Mouse (Mus musculus) bone marrow macrophage, adult 2 months (primary cell): Measurements from ENCODE around the gene Cphx3. TPM values are rescaled to one million over a fixed set of nuclear protein-coding genes. Genes with fewer than 3 reads are reported as not detected.
"Not testable (repeated sequence)": the region's sequence is repeated elsewhere in the genome, so short reads cannot be mapped to it uniquely, and the experiment has no call there.

Experiments
- H3K27ac ChIP-seq: 2 replicates; pipeline ENCODE4 v1.5.1; 2012; ENCODE audit warnings: low read depth, low read length; ENCODE audit not compliant: insufficient read depth
- H3K4me1 ChIP-seq: 2 replicates; pipeline ENCODE4 v1.6.1; 2012; ENCODE audit warnings: low read length; ENCODE audit not compliant: control insufficient read depth, insufficient read depth
- H3K4me3 ChIP-seq: 2 replicates; pipeline ENCODE4 v1.5.1; 2012; ENCODE audit warnings: mild to moderate bottlenecking, low read length, moderate library complexity; ENCODE audit not compliant: insufficient read depth
- polyA plus RNA-seq: library from polyadenylated mRNA; stranded (reverse); fragments of >200 nt; gene quantifications from 2 replicates; pipeline ENCODE4 v1.2.4, GENCODE M21; 2012; ENCODE audit not compliant: missing spikeins, insufficient read depth, insufficient read length

The Cphx3 gene
- not detected in 2 replicates for polyA plus RNA-seq

DNA sequence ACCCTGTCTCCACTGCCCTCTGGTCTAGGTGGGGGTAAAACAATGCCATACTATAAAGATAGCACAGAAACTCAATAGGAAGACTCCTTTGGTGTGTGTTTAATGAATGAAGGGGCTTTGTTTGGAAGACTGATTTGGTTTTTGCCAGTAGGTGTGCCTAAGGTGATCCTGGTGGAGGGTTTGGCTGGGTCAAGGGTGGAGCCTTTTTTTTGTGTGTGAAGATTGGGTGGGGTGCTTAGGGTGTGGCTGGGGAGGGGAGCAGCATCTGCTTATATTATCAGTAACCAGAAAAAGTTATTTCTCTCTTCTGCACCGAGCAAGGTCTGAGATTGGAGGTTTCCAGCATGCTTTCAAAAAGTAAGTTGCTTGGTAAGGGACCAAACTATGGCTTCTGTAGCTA lies at the start of gene Cphx3:
Gene Cphx3, plus strand, starts transcription at position 301 of the 400 bp plus-strand sequence.
- H3K4me3 ChIP-seq, H3K27ac ChIP-seq, H3K4me1 ChIP-seq: not testable (repeated sequence)

GRCm38 (mm10) chr14:26034364-26034763 lies 47.7 kb upstream of the Cphx3 start:
- H3K4me3 ChIP-seq, H3K4me1 ChIP-seq, H3K27ac ChIP-seq: not testable (repeated sequence)

- H3K27ac ChIP-seq, H3K4me1 ChIP-seq, H3K4me3 ChIP-seq: not testable (repeated sequence)
Measured at GRCm38 (mm10) chr14:26035439-26035838, 46.7 kb upstream of the Cphx3 start.

- not testable (repeated sequence) for H3K4me3 ChIP-seq, H3K27ac ChIP-seq, H3K4me1 ChIP-seq
Measured at GRCm38 (mm10) chr14:26042611-26043010, 39.5 kb upstream of the Cphx3 start, which contains the start of gene Gm9780. Gene Gm9780, minus strand, starts transcription at chr14:26042711.

- H3K4me3 ChIP-seq, H3K4me1 ChIP-seq, H3K27ac ChIP-seq: not testable (repeated sequence)
Measured at GRCm38 (mm10) chr14:26045007-26045406, 37.1 kb upstream of the Cphx3 start.

- not testable (repeated sequence) for H3K27ac ChIP-seq, H3K4me1 ChIP-seq, H3K4me3 ChIP-seq
Measured at GRCm38 (mm10) chr14:26047026-26047425, 35.1 kb upstream of the Cphx3 start.

GRCm38 (mm10) chr14:26048767-26049166 lies 33.3 kb upstream of the Cphx3 start:
- H3K4me3 ChIP-seq, H3K27ac ChIP-seq, H3K4me1 ChIP-seq: not testable (repeated sequence)

DNA sequence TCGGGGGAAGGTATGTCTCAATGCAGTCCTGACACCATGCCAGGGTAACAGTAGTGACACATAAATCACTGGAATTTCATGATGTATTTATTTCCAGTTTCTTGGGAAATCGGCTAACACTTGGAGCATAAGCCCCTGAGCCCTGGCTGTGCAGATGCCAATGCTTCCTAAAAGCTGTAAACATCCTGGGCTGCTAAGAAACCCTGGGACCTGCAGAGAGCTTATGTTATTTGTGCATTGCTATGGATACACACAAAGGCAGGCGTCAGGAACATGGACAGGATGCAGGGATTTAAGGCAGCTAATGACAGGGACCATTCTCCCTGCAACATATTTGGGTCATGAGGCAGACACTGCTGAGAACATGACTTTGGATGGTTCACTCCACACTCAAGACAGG lies 23.9 kb upstream of the Cphx3 start:
- H3K4me1 ChIP-seq, H3K27ac ChIP-seq, H3K4me3 ChIP-seq: not testable (repeated sequence)

- not testable (repeated sequence) for H3K4me3 ChIP-seq, H3K27ac ChIP-seq, H3K4me1 ChIP-seq
Measured at GRCm38 (mm10) chr14:26059362-26059761, 22.7 kb upstream of the Cphx3 start.

- not testable (repeated sequence) for H3K4me3 ChIP-seq, H3K4me1 ChIP-seq, H3K27ac ChIP-seq
Measured at GRCm38 (mm10) chr14:26066574-26067324, 15.3 kb upstream of the Cphx3 start.

DNA sequence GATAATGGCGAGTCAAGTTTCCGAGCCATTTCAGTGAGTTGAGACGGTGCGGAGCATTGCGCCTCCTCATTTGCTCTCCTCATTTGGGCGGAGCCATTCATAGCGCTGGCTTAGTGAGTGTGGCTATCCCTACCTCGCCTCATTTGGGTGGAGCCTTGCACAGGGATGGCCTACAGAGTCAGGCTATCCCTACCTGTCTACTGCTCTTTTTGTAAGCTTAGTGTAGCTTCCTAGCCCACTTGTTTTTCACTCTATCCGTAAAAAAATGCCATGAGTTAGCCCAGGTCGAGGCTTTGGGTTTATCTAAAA lies 14.8 kb upstream of the Cphx3 start, which contains the start of gene Tmem254c:
Gene Tmem254c, minus strand, starts transcription at position 31 of the 309 bp plus-strand sequence.
- H3K4me3 ChIP-seq, H3K27ac ChIP-seq, H3K4me1 ChIP-seq: not testable (repeated sequence)

GRCm38 (mm10) chr14:26076620-26077390 lies 5.3 kb upstream of the Cphx3 start:
- H3K4me3 ChIP-seq, H3K4me1 ChIP-seq, H3K27ac ChIP-seq: not testable (repeated sequence)

- not testable (repeated sequence) for H3K4me1 ChIP-seq, H3K27ac ChIP-seq, H3K4me3 ChIP-seq
Measured at GRCm38 (mm10) chr14:26081216-26081615, 881 bp upstream of the Cphx3 start, which contains the start of gene Cphx2. Gene Cphx2, plus strand, starts transcription at chr14:26081516.

DNA sequence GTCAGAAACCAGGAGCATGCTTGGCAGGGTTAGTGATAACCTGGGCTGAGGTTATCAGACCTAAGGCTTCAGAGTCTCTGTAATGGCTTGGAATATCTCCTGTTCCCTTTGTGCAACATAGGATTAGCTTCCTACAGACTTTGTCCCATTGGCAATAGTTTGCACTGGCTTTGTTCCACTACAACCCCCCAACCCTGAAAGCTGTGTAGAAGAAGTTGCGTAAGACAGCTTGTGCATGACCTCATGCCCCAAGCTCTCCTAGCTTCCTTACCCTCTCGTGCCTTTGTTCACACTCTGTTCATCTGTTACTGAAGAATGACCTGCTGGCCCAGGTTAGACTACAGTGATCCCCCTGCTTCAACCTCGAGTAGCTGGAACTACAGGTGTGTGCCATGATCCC lies 15.5 kb downstream of the Cphx3 start:
- not testable (repeated sequence) for H3K27ac ChIP-seq, H3K4me3 ChIP-seq

DNA sequence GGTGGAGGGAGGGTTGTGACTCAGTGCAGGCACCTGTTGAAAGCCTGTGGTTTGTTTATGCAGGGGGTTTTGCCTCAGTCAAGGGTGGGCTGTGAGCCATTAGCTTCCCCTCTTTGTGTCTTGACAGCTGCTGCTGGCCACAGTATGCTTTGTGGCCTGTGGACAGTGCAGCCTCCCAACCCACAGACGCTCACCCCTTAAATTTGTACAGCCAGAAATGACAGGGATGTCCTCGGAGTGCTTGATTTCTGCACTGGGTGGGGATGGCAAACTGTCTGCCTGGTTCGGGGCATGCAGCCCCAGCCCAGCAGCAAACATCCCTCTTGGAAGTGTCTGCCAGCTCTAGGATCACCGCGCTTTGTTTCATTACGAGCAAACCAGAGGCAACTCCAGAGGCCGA lies 36.1 kb downstream of the Cphx3 start, which contains the start of gene Duxbl2:
Gene Duxbl2, plus strand, starts transcription at position 200 of the 400 bp plus-strand sequence.
- H3K27ac ChIP-seq, H3K4me3 ChIP-seq, H3K4me1 ChIP-seq: not testable (repeated sequence)

More for the DNA sequence above, 15.5 kb downstream of the Cphx3 start:
- H3K4me1 ChIP-seq, result not testable (repeated sequence)

GRCm38 (mm10) chr14:26118550-26119000 lies 36.5 kb downstream of the Cphx3 start:
- not testable (repeated sequence) for H3K27ac ChIP-seq, H3K4me3 ChIP-seq, H3K4me1 ChIP-seq
